Mouse (Mus musculus) bone marrow macrophage, adult 2 months (primary cell): ENCODE measurements around the gene Sspn. TPM values are rescaled to one million over a fixed set of nuclear protein-coding genes. Genes with fewer than 3 reads are reported as not detected.

ENCODE experiments used
- H3K27ac ChIP-seq: 2 replicates; pipeline ENCODE4 v1.5.1; 2012; ENCODE audit warnings: low read depth, low read length; ENCODE audit not compliant: insufficient read depth
- H3K4me1 ChIP-seq: 2 replicates; pipeline ENCODE4 v1.6.1; 2012; ENCODE audit warnings: low read length; ENCODE audit not compliant: control insufficient read depth, insufficient read depth
- H3K4me3 ChIP-seq: 2 replicates; pipeline ENCODE4 v1.5.1; 2012; ENCODE audit warnings: mild to moderate bottlenecking, low read length, moderate library complexity; ENCODE audit not compliant: insufficient read depth
- CTCF ChIP-seq: IDR thresholded peaks from 2 replicates; pipeline ENCODE4 v1.5.1; 2012; ENCODE audit warnings: low read depth, mild to moderate bottlenecking, low read length, moderate library complexity
- POLR2A ChIP-seq: IDR thresholded peaks from 2 replicates; pipeline ENCODE4 v1.6.1; 2012; ENCODE audit warnings: mild to moderate bottlenecking, low read depth, low read length, borderline replicate concordance
- polyA plus RNA-seq: library from polyadenylated mRNA; stranded (reverse); fragments of >200 nt; gene quantifications from 2 replicates; pipeline ENCODE4 v1.2.4, GENCODE M21; 2012; ENCODE audit not compliant: missing spikeins, insufficient read depth, insufficient read length

Sspn gene
- polyA plus RNA-seq, 1 experiment = 0.20 TPM

DNA sequence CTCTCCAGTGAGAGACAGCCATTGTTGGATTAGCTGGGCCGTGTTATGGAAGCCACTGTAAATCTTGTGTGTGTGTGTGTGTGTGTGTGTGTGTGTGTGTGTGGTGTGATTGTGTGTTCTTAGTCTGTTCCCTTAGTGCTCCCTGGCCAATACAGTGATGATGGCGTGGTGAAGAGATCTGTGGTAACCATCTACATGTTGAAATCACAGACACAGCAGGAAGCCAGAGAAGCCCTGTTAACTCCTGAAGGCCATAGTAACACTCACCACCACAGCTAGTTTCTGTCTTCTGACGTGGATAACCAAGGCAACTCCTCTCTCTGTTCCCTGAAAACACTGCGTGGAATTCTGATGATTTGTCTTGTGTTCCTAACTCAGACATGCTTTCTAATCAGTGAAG is 40.7 kb downstream of the Sspn start:
- no peak for TF ChIP-seq POLR2A
- no peak for TF ChIP-seq CTCF
- H3K4me1 ChIP-seq = peaks cover 18% of the 10 kb centered on the region
- no peak overlapping the region for H3K27ac ChIP-seq
- no peak overlapping the region for H3K4me3 ChIP-seq

DNA sequence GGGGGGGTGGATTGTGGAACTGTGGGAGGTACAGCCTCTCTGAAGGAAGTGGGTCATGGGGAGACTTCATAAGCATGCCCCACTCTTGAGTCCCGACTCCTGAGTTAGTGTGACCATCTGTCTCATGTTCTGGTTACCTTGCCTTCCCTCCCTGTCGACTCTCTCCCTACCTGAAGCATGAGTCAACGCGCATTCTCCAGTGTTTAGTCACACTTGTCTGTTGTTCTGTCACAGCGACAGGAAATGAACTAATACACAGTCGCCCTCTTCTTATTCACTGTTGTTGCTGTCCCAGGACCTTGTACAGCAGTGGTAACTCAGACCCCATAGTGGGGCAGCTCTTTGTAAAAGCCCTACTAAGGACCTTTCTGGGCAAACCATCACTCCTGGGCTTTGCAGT is 41.4 kb downstream of the Sspn start:
- no peak for TF ChIP-seq CTCF
- no peak for TF ChIP-seq POLR2A
- Histone ChIP-seq H3K4me3 (no peak overlapping the region), H3K4me1 (peaks cover 25% of the 10 kb centered on the region), H3K27ac (no peak overlapping the region)

DNA sequence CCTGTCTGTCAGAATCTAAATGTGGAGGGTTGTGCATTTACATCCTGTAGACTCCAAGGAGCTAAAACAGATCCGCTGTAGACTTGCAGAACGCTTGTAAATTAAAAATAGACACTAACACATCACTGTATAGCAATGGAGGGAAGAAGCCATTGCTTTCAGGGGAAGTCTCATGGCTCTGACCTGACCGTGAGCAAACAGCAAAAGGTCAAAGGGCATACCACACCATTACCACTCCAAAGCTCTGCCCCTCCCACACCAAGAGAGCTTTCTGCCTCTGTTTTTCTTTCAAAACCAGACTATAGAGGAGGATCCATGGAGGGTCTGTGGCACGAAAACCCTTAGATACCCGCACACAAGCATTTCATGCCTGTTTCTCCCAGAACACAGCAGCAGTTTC is 41.9 kb downstream of the Sspn start:
- TF ChIP-seq POLR2A (no peak), CTCF (no peak)
- Histone ChIP-seq H3K4me3 (no peak overlapping the region), H3K27ac (no peak overlapping the region), H3K4me1 (peaks cover 31% of the 10 kb centered on the region)

DNA sequence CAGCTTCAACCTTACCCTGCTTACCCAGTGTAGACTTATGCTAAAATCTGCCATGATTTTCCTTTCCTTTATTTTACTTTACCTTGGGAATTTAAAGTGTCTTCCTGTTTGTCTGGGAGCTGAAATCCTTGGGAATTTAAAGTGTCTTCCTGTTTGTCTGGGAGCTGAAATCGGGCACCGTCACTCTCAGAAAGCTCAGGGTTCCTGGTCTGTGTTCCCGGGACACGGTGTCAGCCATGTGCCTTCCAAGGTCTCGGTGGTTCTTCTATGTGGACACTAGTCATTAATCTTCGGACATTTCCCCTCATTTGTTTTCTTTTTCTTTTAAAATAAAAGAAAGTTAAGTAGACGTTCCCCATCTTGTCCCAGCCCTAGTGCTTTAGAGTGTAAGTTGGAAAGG is 43.3 kb downstream of the Sspn start:
- TF ChIP-seq POLR2A (no peak), CTCF (no peak)
- Histone ChIP-seq H3K4me1 (peaks cover 32% of the 10 kb centered on the region), H3K27ac (no peak overlapping the region), H3K4me3 (no peak overlapping the region)

DNA sequence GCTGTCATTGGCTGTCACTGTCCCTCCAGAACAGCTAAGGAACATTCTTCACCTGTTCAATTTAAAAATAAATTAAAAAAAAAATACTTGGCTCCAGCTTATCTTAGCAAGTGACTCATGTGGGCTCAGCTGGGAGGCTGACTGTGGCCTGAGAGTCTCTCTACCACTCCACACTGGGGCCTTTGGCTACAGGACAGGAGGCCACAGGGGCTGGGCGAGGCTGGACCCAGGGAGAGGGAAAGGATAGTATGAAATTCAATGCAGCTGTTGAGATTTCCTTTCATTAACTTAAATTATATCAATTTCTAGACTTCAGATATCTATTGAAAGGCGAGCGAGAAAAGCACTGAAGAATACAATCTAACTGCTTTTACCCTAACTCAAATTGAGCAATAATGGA is 45.9 kb downstream of the Sspn start:
- TF ChIP-seq POLR2A = no peak
- Histone ChIP-seq H3K27ac (no peak overlapping the region), H3K4me3 (no peak overlapping the region), H3K4me1 (peaks cover 28% of the 10 kb centered on the region)

DNA sequence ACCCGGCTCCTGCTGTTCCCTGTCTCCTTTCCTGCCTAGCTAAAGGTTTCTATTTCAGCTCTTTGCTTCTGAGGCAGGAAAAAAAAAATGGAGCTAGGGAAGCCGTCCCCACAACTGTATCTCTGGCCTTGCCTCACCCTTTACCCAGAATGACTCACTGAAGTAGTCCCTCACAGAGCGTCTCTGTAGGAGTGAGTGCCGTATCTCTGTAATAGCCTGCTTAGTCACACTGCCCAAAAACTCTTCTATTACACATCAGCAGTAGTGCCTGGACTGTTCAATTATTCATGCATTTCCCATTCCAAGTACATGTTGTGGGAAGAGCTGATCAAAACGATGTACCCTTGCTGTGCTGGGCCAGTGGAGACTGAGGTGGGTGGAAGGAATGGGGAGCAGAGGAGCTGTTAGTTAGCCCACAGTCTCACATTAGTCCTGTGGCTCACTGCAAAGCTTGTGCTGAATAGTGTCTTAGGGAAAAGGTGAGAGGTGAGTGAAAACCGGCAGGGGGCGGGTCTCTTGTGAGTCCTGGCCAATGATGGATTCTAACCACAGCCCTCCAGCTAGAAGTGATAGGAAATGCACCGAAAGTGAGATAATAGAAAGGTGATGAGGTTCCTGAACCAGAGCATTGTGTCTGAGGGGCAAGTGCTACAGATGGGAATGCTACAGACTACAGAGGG is 46.5 kb downstream of the Sspn start:
- H3K4me1 ChIP-seq = peaks cover 23% of the 10 kb centered on the region
- no peak overlapping the region for H3K27ac ChIP-seq
- H3K4me3 ChIP-seq = no peak overlapping the region
- TF ChIP-seq CTCF (no peak), POLR2A (no peak)

DNA sequence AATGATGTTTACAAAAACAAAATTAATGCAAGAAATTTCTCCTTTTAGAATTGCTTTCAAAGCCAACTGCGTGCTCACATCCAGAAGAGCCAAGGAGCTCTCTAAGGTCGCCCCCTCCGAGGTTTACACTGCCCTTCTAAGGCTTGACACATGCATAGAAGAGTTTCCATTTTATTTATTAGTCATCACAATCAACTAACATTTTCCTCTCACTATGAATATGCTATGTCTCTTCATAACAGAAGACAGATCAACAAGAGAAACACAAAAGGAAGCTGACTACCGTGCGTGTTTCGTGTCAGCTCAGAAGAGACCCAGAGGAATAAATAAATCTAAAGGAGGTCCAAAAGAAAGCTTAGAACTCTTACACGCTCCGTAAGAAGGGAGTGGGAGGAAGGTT is 49.6 kb downstream of the Sspn start:
- peaks cover 18% of the 10 kb centered on the region for H3K4me1 ChIP-seq
- no peak overlapping the region for H3K4me3 ChIP-seq
- H3K27ac ChIP-seq = no peak overlapping the region
- TF ChIP-seq CTCF = no peak

DNA sequence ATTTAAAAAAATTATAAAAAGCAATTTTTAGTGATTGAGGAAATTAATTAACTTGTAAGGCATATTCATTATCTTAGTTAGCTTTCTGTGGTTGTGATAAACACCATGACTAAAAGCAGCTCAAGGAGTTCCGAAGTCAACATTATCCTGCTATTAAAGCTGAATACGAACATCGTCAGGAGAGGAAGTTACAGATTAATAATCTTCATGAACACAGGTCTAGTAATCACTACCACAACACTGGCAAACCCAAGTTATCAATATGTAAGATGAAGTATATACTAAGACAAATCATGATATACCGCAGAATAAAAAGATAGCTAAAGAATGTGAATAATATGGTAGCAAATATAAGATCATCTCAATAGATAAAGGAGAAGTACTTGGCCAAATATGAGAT is 50.9 kb downstream of the Sspn start:
- Histone ChIP-seq H3K4me1 (peaks cover 20% of the 10 kb centered on the region), H3K27ac (no peak overlapping the region), H3K4me3 (no peak overlapping the region)
- TF ChIP-seq CTCF (no peak), POLR2A (no peak)

DNA sequence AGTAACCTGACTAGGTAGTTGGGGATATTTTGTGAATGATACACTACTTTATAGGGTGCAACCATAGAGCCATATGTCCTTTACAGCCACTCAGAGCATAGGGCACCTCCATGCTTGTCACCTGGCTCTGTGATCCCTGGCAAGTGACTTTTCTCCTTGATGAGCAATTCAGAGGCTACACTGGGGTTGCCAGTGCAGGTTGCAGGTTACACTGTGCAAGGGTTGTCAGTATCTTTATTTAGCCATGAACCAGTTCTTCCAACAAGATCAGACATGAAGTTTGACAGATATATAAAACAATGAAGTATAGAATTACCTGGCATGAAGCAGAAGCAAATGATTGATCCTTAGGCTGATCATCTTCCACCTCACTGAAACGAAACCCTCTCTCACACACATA is 59.1 kb downstream of the Sspn start:
- TF ChIP-seq POLR2A (no peak), CTCF (no peak)
- H3K4me3 ChIP-seq = no peak overlapping the region
- no peak overlapping the region for H3K27ac ChIP-seq
- H3K4me1 ChIP-seq = peaks cover 44% of the 10 kb centered on the region

DNA sequence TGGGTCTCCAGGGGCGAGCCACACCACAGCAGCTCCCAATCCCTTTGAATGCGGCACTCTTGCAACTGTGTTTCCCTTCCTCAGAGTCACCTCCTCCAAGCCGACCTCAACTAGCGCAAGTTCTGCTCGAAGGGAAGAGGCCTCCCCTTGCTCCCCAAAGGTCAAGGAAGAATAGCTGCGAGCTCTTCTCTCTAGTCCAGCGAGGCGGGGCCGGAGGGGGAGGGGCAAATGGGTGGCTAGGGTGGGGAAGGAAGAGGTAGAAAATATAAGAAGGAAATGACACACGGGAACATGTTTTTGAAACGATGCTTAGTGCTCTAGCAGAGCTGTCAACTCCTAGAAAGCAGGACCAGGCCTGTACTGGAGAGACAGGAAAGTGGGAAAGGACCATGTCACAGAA is 61.1 kb downstream of the Sspn start:
- peaks cover 34% of the 10 kb centered on the region for H3K4me1 ChIP-seq
- TF ChIP-seq CTCF = no peak
- no peak for TF ChIP-seq POLR2A
- H3K4me3 ChIP-seq = no peak overlapping the region
- no peak overlapping the region for H3K27ac ChIP-seq

DNA sequence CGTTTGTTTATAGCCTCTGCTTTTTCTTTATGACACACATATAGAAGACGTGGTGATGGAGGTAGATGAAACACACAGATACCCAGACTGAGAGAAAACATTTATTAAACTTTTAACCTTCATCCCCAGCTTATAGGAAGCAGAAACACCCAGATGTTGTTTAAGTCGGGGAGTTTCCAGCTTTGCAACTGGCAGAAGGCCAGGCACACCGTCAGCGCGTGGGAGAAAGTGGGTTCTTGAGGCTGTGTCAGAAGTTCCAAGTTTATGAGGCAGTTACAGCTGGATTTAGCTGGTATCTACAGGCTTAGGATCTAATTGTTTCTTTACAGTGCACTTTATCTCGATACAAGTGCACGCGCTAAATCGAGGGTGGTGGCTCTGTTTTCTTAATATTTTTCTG is 61.5 kb downstream of the Sspn start:
- Histone ChIP-seq H3K4me3 (no peak overlapping the region), H3K27ac (no peak overlapping the region), H3K4me1 (peaks cover 33% of the 10 kb centered on the region)
- TF ChIP-seq CTCF = no peak
- TF ChIP-seq POLR2A = no peak
